Mouse (Mus musculus) gastrocnemius, adult 8-10 months (tissue): ENCODE measurements around the gene Olfr282. TPM values are rescaled to one million over a fixed set of nuclear protein-coding genes. Genes with fewer than 3 reads are reported as not detected.
"Not testable (repeated sequence)": the region's sequence is repeated elsewhere in the genome, so short reads cannot be mapped to it uniquely, and the experiment has no call there.

Experiments
- DNase-seq, 2 experiments: peaks; one replicate each; pipeline ENCODE4 v3.0.0; 2022; ENCODE audit warnings: low spot score in 2 of 2
- total RNA-seq, 4 experiments: library from RNA; stranded (reverse); gene quantifications; 2 replicates each; pipeline ENCODE4 v1.2.4; 2022

Gene Olfr282
- total RNA-seq: not detected

- not testable (repeated sequence) for DNase-seq
These were observed at the start of gene Olfr282 for GRCm38 (mm10) chr15:98430925-98431324. Olfr282 (plus strand) TSS chr15:98431225.

DNA sequence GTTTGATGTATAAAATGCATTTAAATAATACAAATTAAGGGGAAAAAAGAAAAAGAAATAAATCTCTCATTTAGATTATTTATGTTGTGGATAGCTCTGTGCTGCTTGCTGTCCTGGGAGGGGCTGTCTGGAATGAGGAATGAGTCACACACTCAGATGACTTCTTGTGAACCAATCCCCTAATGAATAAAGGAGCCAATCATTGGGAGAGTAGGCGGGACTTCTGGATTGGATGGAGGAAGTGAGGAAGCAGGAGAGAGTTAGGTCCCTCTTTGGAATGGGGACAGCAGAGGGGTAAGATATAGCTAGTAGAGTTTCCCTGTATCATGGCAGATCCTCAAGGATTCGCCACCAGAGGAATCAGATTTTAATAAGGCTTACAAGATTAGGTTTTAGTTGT is 43.4 kb upstream of the Olfr282 start:
- no peak for DNase-seq

- peak; percentile 45 to 60 for DNase-seq
These were observed 41.2 kb upstream of the Olfr282 start for GRCm38 (mm10) chr15:98389796-98390195.

GRCm38 (mm10) chr15:98391081-98391902 is 39.7 kb upstream of the Olfr282 start:
- DNase-seq: peak in 1 of 2 experiments; percentile 12

GRCm38 (mm10) chr15:98391903-98392187 is 39.2 kb upstream of the Olfr282 start:
- DNase-seq: peak in 1 of 2 experiments; percentile 7

DNA sequence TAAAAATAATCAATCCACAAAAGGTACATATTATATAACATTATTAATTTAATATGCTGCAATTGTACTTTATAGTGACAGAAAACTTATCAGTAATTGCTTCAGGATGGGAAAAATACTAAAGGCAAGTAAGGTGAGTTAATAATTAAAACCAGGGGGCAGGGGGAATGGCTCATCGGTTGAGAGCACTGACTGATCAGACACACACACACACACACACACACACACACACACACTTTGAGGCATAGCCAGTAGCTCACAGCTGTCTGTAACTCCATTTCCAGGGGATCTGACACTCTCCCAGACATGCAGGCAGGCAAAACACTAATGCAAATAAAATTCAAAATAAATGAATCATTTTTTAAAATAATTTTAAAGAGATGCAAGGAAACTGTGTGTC is 33.9 kb upstream of the Olfr282 start:
- DNase-seq: no peak

- no peak for DNase-seq
These were observed 28.7 kb upstream of the Olfr282 start for GRCm38 (mm10) chr15:98402356-98402755.

GRCm38 (mm10) chr15:98408406-98409060 is 22.5 kb upstream of the Olfr282 start:
- DNase-seq: no peak

DNA sequence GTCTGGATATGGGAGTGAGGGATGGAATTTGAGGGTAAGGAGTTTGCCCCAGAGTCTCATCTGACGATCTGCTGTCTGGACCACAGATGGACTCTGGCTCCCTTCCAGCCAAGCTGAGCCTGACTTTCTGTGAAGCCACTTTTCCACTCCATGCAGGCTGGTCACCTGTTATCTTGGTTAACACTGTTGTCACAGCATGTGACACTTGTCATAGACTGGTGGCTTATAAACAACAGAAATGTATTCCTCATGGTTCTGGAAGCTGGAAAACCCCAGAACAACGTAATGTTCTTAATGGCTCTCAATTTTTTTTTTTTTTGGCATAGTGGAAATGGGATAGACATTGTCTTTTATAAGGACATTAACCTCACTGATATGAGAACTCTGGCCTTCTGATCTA is 21.4 kb upstream of the Olfr282 start:
- no peak for DNase-seq

DNA sequence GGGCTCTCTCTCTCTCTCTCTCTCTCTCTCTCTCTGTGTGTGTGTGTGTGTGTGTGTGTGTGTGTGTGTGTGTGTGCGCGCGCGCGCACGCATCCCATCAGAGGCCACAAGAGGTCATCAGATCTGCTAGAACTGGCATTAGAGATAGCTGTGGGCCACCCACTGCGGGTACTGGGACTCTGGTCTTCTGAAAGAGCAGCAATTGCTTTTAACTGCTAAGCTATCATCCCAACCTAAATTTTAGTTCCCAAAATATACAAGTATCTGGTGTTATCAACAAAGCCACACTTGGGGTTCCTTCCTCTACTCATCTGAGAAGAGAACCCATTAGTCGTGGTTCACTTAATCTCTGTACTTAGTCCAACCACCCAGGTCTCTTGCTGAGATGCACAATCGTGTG is 20.8 kb upstream of the Olfr282 start:
- DNase-seq: no peak

GRCm38 (mm10) chr15:98415996-98416395 is 15.0 kb upstream of the Olfr282 start:
- no peak for DNase-seq

GRCm38 (mm10) chr15:98416802-98417201 is 14.2 kb upstream of the Olfr282 start:
- DNase-seq: not testable (repeated sequence)

GRCm38 (mm10) chr15:98417285-98417684 is 13.7 kb upstream of the Olfr282 start:
- DNase-seq: not testable (repeated sequence)

DNA sequence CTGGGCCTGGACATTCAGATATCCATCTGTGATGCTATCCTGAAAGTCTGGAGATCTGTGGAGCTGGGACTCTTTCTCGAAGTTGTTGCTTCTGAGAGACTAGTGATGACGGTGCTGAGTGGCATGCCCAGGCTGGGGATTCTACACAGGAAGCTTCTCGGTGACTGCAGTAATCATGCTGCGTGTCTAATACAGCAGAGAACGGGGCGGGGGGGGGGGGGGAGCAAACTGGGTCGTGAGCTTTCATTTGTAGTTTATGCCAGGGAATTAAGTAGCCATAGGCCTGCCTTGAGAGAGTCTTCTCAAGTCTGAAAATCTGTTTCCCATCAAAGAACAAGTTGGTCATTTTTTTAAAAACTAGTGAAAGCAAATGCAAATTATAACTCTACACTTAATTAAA is 12.9 kb upstream of the Olfr282 start:
- no peak for DNase-seq

- DNase-seq: no peak
These were observed 10.1 kb upstream of the Olfr282 start for GRCm38 (mm10) chr15:98420897-98421296.

DNA sequence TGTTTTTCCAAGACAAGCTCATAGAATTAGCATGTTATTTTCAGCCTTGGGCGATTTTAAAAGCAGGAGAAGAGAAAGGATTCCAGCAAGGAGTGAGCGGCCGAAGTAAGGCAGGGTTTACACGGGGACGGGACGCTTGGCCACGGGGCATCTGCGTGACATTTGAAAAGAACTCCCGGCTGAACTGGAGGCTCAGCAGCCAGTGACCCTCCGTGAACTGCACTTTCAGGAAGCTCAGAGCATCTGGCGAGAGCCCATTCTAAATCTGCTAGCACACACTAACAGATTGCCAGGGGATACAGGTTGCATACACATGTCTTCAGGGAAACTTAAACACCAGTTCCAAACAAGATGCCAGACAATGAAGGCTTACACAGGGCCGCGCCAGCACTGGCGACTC is 6.7 kb upstream of the Olfr282 start:
- DNase-seq: no peak

DNA sequence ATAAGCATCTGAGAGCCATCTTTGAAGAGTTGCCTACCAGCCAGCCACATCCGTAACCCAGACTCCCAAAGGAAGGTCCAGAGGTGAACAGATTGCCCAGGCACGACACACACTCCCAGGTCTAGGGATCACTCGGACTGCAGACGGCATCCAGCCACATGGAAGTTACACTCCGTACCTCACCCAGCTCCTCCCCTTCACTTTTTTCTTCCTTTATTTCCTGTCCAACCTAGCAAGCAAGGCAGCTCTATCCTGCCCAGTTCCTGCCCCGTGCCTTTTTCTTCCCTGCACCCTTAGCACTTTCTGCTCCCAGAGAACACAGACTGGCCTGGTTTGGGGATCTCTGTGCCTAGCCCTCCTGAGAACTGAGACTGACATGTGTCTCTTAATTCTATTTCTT is 6.3 kb upstream of the Olfr282 start:
- DNase-seq: no peak

DNA sequence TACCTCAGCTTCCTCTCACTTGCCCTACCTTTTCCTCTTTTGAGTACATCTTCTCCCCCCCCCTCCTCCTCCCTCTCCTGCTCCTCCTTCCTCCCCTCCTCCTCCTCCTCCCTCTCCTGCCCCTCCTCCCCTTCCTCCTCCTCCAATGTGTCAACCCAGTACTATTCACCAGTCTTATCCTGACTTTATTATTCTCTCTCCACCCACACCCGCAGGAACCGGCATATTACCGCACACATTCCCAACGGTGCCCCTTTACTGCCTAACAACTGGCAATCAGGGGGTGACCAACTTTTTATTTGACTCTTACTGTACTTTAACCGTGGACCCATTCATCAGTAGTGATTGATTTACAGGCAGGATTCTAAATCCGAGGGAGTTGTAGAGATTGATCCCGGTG is 5.8 kb upstream of the Olfr282 start:
- DNase-seq: no peak

DNA sequence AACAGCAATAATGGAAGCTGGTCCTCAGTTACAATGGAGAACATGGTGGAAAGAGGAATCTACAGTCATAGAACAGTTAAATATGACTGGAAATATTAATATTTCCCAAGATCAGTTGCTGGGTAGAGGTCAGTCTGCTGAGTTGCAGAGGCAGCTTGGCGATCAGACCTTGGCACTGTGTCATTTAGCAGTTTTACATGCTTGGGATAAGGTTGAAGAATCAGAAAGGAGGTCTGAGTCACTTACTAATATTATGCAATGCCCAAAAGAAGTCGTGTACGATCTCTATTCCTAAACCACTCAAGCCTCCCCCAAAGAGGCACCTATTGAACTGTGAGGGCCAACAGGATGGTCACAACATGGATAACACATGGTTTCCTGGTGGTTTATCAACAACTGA is 13.5 kb downstream of the Olfr282 start:
- DNase-seq: no peak

- no peak for DNase-seq
These were observed 17.5 kb downstream of the Olfr282 start for GRCm38 (mm10) chr15:98448521-98448920.

GRCm38 (mm10) chr15:98452288-98452687 is 21.3 kb downstream of the Olfr282 start, which contains the start of gene Olfr281:
Olfr281 (plus strand) TSS chr15:98452588.
- DNase-seq: no peak

GRCm38 (mm10) chr15:98469596-98469995 is 38.6 kb downstream of the Olfr282 start, which contains the start of gene OR5BS1P:
OR5BS1P (plus strand) TSS chr15:98469896.
- DNase-seq: no peak

DNA sequence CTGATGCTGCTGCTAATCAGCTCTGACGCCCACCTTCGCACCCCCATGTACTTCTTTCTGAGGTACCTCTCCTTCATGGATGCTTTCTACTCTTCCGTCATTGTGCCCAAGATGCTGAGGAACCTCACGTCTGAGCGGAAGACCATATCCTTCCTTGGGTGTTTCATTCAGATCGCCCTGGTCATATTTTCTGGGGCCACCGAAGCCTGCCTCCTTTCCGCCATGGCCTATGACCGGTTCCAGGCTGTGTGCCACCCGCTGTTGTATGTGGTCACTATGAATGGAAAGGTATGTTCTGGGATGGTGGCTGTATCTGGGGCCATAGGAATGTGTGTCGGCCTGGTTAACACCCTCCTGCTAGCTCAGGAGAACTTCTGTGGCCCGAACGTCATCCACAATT is 40.5 kb downstream of the Olfr282 start:
- no peak for DNase-seq
